Mouse (Mus musculus): ENCODE results near the gene Tedc1.

Tedc1 gene

GRCm38 (mm10) chr12:113155887-113156539 lies at the start of gene Tedc1:
Gene Tedc1, plus strand, starts transcription at chr12:113156421.
- DNase-seq (ENCODE audit: low read depth), result peak; percentile 99

GRCm38 (mm10) chr12:113107431-113108124 lies 48.6 kb upstream of the Tedc1 start:
- DNase-seq (ENCODE audit: low read depth), result no peak

- no peak for DNase-seq (ENCODE audit: low read depth)
Observed at GRCm38 (mm10) chr12:113108528-113109283, 47.5 kb upstream of the Tedc1 start.

- DNase-seq (ENCODE audit: low read depth), result no peak
Observed at GRCm38 (mm10) chr12:113109801-113110200, 46.4 kb upstream of the Tedc1 start.

GRCm38 (mm10) chr12:113114141-113114540 lies 42.1 kb upstream of the Tedc1 start:
- DNase-seq (ENCODE audit: low read depth), result no peak

- no peak for DNase-seq (ENCODE audit: low read depth)
Observed at GRCm38 (mm10) chr12:113114856-113115538, 41.2 kb upstream of the Tedc1 start.

GRCm38 (mm10) chr12:113119516-113120410 lies 36.5 kb upstream of the Tedc1 start:
- DNase-seq (ENCODE audit: low read depth), result no peak

GRCm38 (mm10) chr12:113124726-113125125 lies 31.5 kb upstream of the Tedc1 start:
- no peak for DNase-seq (ENCODE audit: low read depth)

GRCm38 (mm10) chr12:113130732-113131131 lies 25.5 kb upstream of the Tedc1 start:
- DNase-seq (ENCODE audit: low read depth), result no peak

- no peak for DNase-seq (ENCODE audit: low read depth)
Observed at GRCm38 (mm10) chr12:113131601-113132000, 24.6 kb upstream of the Tedc1 start.

GRCm38 (mm10) chr12:113132567-113132966 lies 23.7 kb upstream of the Tedc1 start:
- no peak for DNase-seq (ENCODE audit: low read depth)

- no peak for DNase-seq (ENCODE audit: low read depth)
Observed at GRCm38 (mm10) chr12:113133260-113133659, 23.0 kb upstream of the Tedc1 start.

GRCm38 (mm10) chr12:113133861-113134403 lies 22.3 kb upstream of the Tedc1 start:
- no peak for DNase-seq (ENCODE audit: low read depth)

- no peak for DNase-seq (ENCODE audit: low read depth)
Observed at GRCm38 (mm10) chr12:113134502-113134901, 21.7 kb upstream of the Tedc1 start.

- no peak for DNase-seq (ENCODE audit: low read depth)
Observed at GRCm38 (mm10) chr12:113135401-113135800, 20.8 kb upstream of the Tedc1 start.

- DNase-seq (ENCODE audit: low read depth), result no peak
Observed at GRCm38 (mm10) chr12:113136492-113137020, 19.7 kb upstream of the Tedc1 start.

GRCm38 (mm10) chr12:113137260-113138213 lies 18.7 kb upstream of the Tedc1 start:
- DNase-seq (ENCODE audit: low read depth), result no peak

- no peak for DNase-seq (ENCODE audit: low read depth)
Observed at GRCm38 (mm10) chr12:113138291-113138690, 17.9 kb upstream of the Tedc1 start.
